Mouse (Mus musculus): ENCODE measurements around the gene Rnf181. TPM values are rescaled to one million over a fixed set of nuclear protein-coding genes. Genes with fewer than 3 reads are reported as not detected.

Rnf181 gene
- polyA plus RNA-seq, 1 experiment, result 62.4 TPM

- no peaks in the 10 kb centered on the region for H3K27me3 ChIP-seq (ENCODE audit: control insufficient read depth, insufficient read depth, low read length)
- WGBS, result 91% methylated on average over 6 of the region's 6 CpGs
- peaks cover 63% of the 10 kb centered on the region for H3K36me3 ChIP-seq (ENCODE audit: control insufficient read depth, insufficient read depth, low read length)
- TF ChIP-seq CTCF (IDR thresholded peaks at IDR 0.05; ENCODE audit: extremely low read depth, insufficient read depth, insufficient read length, insufficient replicate concordance), result no peak
- no peak for TF ChIP-seq POLR2A (IDR thresholded peaks at IDR 0.05; ENCODE audit: low read depth, low read length)
- no peak for DNase-seq (ENCODE audit: low read depth in 1 of 2, low spot score in 2 of 2)
- no peak overlapping the region for H3K27ac ChIP-seq (ENCODE audit: insufficient read depth, low read length)
- no peak overlapping the region for H3K4me3 ChIP-seq (ENCODE audit: extremely low read depth, insufficient read depth, insufficient read length)
- H3K4me1 ChIP-seq (ENCODE audit: control insufficient read depth, insufficient read depth, insufficient read length), result no peaks in the 10 kb centered on the region
These were observed 42.8 kb downstream of the Rnf181 start for GRCm38 (mm10) chr6:72323786-72324508.

GRCm38 (mm10) chr6:72322936-72323335 lies 43.8 kb downstream of the Rnf181 start:
- Histone ChIP-seq H3K27me3 (ENCODE audit: control insufficient read depth, insufficient read depth, low read length) (no peaks in the 10 kb centered on the region), H3K4me3 (ENCODE audit: extremely low read depth, insufficient read depth, insufficient read length) (no peak overlapping the region), H3K4me1 (ENCODE audit: control insufficient read depth, insufficient read depth, insufficient read length) (no peaks in the 10 kb centered on the region), H3K27ac (ENCODE audit: insufficient read depth, low read length) (no peak overlapping the region), H3K36me3 (ENCODE audit: control insufficient read depth, insufficient read depth, low read length) (peaks cover 59% of the 10 kb centered on the region)
- WGBS, result 90% methylated on average over 3 of the region's 3 CpGs
- no peak for TF ChIP-seq POLR2A (IDR thresholded peaks at IDR 0.05; ENCODE audit: low read depth, low read length)
- no peak for TF ChIP-seq CTCF (IDR thresholded peaks at IDR 0.05; ENCODE audit: extremely low read depth, insufficient read depth, insufficient read length, insufficient replicate concordance)
- DNase-seq (ENCODE audit: low read depth in 1 of 2, low spot score in 2 of 2), result no peak

- no peak overlapping the region for H3K27ac ChIP-seq (ENCODE audit: insufficient read depth, low read length)
- WGBS, result 71% methylated on average over 11 of the region's 11 CpGs
- H3K36me3 ChIP-seq (ENCODE audit: control insufficient read depth, insufficient read depth, low read length), result peaks cover 41% of the 10 kb centered on the region
- no peak overlapping the region for H3K4me3 ChIP-seq (ENCODE audit: extremely low read depth, insufficient read depth, insufficient read length)
- no peak for DNase-seq (ENCODE audit: low read depth in 1 of 2, low spot score in 2 of 2)
- no peaks in the 10 kb centered on the region for H3K27me3 ChIP-seq (ENCODE audit: control insufficient read depth, insufficient read depth, low read length)
- TF ChIP-seq CTCF (IDR thresholded peaks at IDR 0.05; ENCODE audit: extremely low read depth, insufficient read depth, insufficient read length, insufficient replicate concordance), result no peak
- no peak for TF ChIP-seq POLR2A (IDR thresholded peaks at IDR 0.05; ENCODE audit: low read depth, low read length)
- no peaks in the 10 kb centered on the region for H3K4me1 ChIP-seq (ENCODE audit: control insufficient read depth, insufficient read depth, insufficient read length)
These were observed 47.7 kb downstream of the Rnf181 start for GRCm38 (mm10) chr6:72319019-72319418.

GRCm38 (mm10) chr6:72318440-72318839 lies 48.3 kb downstream of the Rnf181 start:
- no peaks in the 10 kb centered on the region for H3K27me3 ChIP-seq (ENCODE audit: control insufficient read depth, insufficient read depth, low read length)
- 76% methylated on average over 5 of the region's 5 CpGs for WGBS
- H3K27ac ChIP-seq (ENCODE audit: insufficient read depth, low read length), result no peak overlapping the region
- no peaks in the 10 kb centered on the region for H3K4me1 ChIP-seq (ENCODE audit: control insufficient read depth, insufficient read depth, insufficient read length)
- no peak overlapping the region for H3K4me3 ChIP-seq (ENCODE audit: extremely low read depth, insufficient read depth, insufficient read length)
- no peak for TF ChIP-seq POLR2A (IDR thresholded peaks at IDR 0.05; ENCODE audit: low read depth, low read length)
- TF ChIP-seq CTCF (IDR thresholded peaks at IDR 0.05; ENCODE audit: extremely low read depth, insufficient read depth, insufficient read length, insufficient replicate concordance), result no peak
- peaks cover 41% of the 10 kb centered on the region for H3K36me3 ChIP-seq (ENCODE audit: control insufficient read depth, insufficient read depth, low read length)
- DNase-seq (ENCODE audit: low read depth in 1 of 2, low spot score in 2 of 2), result no peak

GRCm38 (mm10) chr6:72316044-72316443 lies 50.7 kb downstream of the Rnf181 start:
- Histone ChIP-seq H3K36me3 (ENCODE audit: control insufficient read depth, insufficient read depth, low read length) (peaks cover 24% of the 10 kb centered on the region), H3K27ac (ENCODE audit: insufficient read depth, low read length) (no peak overlapping the region), H3K4me3 (ENCODE audit: extremely low read depth, insufficient read depth, insufficient read length) (no peak overlapping the region), H3K4me1 (ENCODE audit: control insufficient read depth, insufficient read depth, insufficient read length) (no peaks in the 10 kb centered on the region), H3K27me3 (ENCODE audit: control insufficient read depth, insufficient read depth, low read length) (no peaks in the 10 kb centered on the region)
- no peak for TF ChIP-seq POLR2A (IDR thresholded peaks at IDR 0.05; ENCODE audit: low read depth, low read length)
- TF ChIP-seq CTCF (IDR thresholded peaks at IDR 0.05; ENCODE audit: extremely low read depth, insufficient read depth, insufficient read length, insufficient replicate concordance), result no peak
- DNase-seq (ENCODE audit: low read depth in 1 of 2, low spot score in 2 of 2), result no peak
- WGBS, result 88% methylated on average over 1 of the region's 1 CpGs

GRCm38 (mm10) chr6:72315384-72315783 lies 51.4 kb downstream of the Rnf181 start:
- Histone ChIP-seq H3K27ac (ENCODE audit: insufficient read depth, low read length) (no peak overlapping the region), H3K4me3 (ENCODE audit: extremely low read depth, insufficient read depth, insufficient read length) (no peak overlapping the region), H3K4me1 (ENCODE audit: control insufficient read depth, insufficient read depth, insufficient read length) (no peaks in the 10 kb centered on the region), H3K27me3 (ENCODE audit: control insufficient read depth, insufficient read depth, low read length) (no peaks in the 10 kb centered on the region), H3K36me3 (ENCODE audit: control insufficient read depth, insufficient read depth, low read length) (peaks cover 18% of the 10 kb centered on the region)
- 93% methylated on average over 2 of the region's 2 CpGs for WGBS
- DNase-seq (ENCODE audit: low read depth in 1 of 2, low spot score in 2 of 2), result no peak
- no peak for TF ChIP-seq POLR2A (IDR thresholded peaks at IDR 0.05; ENCODE audit: low read depth, low read length)
- TF ChIP-seq CTCF (IDR thresholded peaks at IDR 0.05; ENCODE audit: extremely low read depth, insufficient read depth, insufficient read length, insufficient replicate concordance), result no peak

GRCm38 (mm10) chr6:72313124-72313867 lies 53.5 kb downstream of the Rnf181 start:
- 83% methylated on average over 11 of the region's 11 CpGs for WGBS
- no peak for TF ChIP-seq CTCF (IDR thresholded peaks at IDR 0.05; ENCODE audit: extremely low read depth, insufficient read depth, insufficient read length, insufficient replicate concordance)
- TF ChIP-seq POLR2A (IDR thresholded peaks at IDR 0.05; ENCODE audit: low read depth, low read length), result no peak
- Histone ChIP-seq H3K27ac (ENCODE audit: insufficient read depth, low read length) (no peak overlapping the region), H3K4me1 (ENCODE audit: control insufficient read depth, insufficient read depth, insufficient read length) (no peaks in the 10 kb centered on the region), H3K27me3 (ENCODE audit: control insufficient read depth, insufficient read depth, low read length) (no peaks in the 10 kb centered on the region), H3K36me3 (ENCODE audit: control insufficient read depth, insufficient read depth, low read length) (peaks cover 8% of the 10 kb centered on the region), H3K4me3 (ENCODE audit: extremely low read depth, insufficient read depth, insufficient read length) (no peak overlapping the region)
- DNase-seq (ENCODE audit: low read depth in 1 of 2, low spot score in 2 of 2), result no peak

Data from spleen, adult 2 months (tissue).